Mouse (Mus musculus) adrenal gland, adult (tissue): ENCODE measurements at regions not wholly inside any gene's neighbourhood (a gene's known extent, or its start where the extent isn't known, plus 50 kb on each side); places are given as distances from the start of the nearest gene placed in this dataset.

Experiments used
- DNase-seq, 2 experiments: peaks; one replicate each; pipeline ENCODE4 v3.0.0; 2022 to 2023; ENCODE audit warnings: low spot score in 1 of 2; ENCODE audit not compliant: inconsistent age in 2 of 2

DNA sequence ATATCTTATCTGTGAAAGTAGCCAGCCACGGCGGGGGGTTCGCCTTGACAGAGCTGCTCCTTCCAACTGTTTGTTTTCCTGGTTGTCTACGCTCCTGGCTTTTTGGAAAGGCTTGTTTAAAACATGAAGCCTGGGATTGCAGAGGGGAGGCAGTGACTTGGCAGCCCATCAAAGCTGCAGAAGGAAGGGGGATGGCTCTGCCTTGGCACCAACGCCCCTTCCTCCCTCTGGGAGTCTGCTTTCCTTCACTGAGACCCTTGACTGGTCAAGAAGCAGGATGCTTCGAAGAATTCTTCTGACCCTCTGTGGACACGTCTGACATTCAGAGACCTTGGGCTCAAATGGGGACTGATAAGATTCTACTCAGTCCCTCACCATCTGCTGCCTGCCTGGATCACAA is 176.9 kb upstream of the Sall1 start:
- DNase-seq: no peak

DNA sequence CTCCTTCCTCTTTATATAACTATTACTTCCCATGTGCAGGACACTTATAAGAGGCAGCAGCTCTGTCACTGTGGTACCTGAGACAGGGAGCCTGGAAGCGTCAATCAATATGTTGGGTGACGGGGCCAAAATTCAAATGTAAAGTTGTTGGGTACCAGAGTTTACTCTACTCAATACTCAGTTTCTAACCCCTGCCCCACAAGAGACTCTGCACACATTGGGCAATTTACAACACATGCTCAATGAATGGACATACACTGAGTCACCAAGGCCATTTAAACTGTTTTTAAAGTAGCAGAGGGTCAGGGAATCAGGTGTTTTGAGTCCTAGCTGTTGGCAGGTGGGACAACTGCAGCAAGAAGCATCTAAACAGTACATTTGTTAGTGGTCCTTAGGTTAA is 176.4 kb upstream of the Sall1 start:
- no peak for DNase-seq

DNA sequence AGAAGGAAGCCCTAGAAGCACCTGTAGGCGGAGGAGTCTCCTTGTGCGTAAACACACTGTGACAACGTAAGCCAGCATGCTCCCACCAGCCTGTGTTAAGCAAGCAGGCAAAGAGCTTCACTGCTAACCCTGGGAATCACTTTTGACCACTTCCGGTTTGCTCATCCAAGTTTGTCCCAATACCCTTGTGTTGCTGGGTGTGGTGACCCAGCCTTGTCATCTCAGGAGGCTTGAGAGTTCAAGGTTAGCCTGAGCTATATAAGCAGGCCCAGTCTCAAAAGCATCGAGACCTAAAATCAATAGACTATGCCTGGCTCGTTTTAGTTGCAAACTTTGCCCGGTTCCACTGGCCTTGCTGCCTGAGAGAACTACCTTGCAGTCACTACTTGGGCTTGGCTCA is 175.2 kb upstream of the Sall1 start:
- no peak for DNase-seq

DNA sequence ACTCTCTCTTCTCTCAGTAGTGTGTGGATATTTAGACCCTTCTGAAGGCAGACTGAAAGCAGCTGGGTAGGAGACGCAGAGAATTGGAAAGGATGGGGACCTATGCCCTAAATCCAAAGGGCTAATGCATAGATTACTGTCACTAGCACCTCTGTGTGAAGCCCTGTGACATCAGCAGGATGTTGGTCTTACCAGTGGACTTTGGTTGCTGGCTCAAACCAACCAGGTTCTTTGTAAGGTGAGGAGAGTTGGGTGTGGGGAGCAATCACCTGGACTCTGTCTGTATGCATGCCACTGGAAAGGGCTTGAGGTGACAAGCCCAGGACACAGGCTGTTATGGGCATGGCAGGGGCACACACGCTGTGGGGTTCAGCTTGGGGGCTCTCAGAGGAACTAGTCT is 173.7 kb upstream of the Sall1 start:
- DNase-seq: no peak

DNA sequence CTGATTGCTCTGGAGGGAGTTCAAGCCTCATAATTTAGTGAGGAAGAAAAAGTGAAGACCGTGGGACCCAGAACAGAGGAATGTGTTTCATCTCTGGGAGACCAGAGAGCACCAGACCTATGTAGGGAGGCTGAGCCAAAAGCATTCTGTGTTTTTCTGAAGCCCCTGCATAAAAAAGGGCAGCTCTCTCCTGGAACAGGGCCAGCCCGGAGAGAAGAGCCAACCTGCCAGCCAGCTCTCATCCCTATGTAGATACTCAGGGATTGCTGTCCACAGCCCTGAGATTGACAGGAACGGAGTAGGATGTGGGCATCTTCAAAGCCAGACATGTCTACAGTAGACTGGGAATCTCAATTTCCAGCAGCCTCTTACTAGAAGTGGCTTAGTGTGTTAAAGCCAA is 168.0 kb upstream of the Sall1 start:
- DNase-seq: no peak

DNA sequence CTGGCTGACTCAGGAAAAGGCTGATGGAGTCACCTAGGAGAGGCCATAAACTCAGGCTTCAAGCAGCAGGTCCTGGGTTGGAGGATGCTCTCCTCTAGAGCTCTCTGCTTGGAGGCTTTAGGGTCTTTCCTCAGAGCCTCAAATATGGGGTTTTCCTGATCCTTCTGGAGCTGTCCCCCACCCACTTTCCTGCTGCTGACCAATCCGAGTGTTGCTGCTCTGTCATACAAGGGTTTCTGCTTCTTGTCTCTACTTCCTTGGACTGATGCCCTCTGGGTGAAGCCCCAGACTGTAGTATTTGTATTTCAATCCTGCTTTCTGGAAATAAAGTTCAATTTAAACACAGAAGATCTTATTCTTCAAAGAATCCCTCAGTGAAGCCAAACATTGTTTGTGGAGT is 166.7 kb upstream of the Sall1 start:
- no peak for DNase-seq

DNA sequence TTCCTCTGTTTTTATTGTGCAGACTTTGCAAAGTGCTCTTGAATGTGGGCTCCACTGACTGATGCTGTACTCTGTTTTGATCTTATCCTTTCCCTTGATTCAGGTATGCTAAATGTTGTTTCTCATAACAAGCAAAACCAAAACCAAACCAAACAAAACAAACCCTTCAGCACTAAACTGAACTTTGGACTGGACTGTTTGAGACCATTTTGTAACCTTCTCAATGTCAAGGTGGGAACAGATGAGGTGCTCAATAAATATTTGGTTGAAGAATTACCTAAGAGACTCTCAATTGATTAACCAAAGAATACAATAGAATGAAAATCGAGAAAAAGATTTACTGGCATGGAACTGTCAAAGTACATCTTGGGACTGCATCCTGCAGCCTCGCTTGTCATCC is 163.9 kb upstream of the Sall1 start:
- no peak for DNase-seq

DNA sequence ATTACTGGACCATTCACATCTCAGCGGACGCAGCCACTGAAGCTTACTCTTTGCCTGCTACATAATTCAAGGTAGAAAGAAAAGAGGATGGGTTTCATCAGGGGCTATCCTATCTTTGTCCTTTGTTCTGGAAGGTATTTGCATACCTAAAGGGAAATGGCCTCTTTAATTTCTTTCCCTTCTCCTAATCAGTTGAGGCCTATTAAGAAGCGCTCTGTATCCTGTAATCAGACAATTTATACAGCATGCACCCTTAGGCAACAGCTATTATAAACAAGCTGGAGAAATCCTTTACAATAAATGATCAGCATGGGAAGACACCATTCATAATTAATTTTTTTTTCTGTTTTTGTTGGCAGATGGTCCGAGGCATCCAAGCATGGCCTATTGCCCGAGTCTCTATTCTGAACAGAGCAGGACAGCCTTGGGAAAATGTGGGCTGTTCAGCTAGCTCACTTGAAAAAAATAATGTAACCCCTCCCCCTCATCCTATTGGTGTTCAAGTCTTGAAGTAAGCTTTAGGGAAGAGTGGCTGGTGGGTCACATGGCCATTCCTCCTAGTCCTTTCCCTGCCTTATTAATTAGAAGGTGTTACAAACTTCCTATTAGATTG is 158.6 kb upstream of the Sall1 start:
- DNase-seq: no peak

DNA sequence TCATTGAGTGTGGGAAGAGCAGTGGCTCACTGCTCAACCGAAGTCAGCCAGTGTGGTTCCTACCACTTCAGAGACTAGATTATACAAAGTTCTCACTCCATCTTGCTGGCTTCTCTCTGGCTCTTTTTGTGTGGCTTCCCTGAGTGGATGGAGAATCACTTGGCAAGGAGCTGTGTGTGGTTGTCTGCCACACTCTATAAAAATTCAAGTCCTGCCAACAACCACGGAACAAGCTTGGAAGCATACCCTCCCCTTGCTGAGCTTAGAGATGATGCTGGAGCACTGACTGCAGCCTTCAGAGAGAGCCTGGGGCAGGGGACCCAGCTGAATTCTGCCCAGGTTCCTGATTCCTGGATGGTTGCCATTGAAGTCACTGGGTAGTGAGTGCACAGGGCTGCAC is 156.3 kb upstream of the Sall1 start:
- DNase-seq: no peak

DNA sequence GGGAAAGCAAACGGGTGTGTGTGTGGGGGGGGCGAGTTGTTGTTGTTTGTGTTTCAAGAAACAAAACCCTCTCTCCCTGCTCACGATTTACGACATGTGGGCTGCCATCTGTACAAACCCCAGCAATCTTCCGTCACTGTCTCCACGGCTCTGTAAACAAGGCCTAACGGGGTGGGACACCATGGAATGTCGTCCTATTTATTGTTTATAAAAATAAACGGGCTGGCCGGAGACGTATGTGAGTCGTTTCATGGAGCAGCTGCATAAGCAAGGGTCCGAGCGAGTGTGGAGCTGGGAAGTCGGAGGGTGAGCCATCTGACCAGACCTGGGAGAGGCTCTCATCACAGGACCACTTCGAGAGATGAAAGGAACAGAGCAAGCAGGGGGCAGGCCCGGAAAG is 141.4 kb upstream of the Sall1 start:
- DNase-seq: no peak

DNA sequence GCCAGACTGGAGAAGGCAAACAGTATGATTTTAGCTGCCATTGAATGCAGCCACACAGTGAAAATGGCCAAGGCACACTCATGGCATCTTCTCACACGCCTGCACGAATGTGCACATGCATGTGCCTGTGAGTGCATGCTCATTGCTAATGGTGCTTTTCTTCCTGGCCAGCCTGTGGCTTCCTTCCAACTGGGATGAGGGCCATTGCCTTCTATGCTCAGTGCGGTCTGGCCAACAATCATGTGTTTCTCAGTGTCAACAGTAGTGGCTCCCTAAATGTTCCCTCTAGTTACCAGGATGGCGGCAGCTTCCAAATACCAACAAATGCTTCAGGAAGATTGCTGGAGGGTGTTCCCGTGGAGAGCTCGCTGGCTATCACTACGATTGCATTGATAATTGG is 131.7 kb upstream of the Sall1 start:
- DNase-seq: no peak

DNA sequence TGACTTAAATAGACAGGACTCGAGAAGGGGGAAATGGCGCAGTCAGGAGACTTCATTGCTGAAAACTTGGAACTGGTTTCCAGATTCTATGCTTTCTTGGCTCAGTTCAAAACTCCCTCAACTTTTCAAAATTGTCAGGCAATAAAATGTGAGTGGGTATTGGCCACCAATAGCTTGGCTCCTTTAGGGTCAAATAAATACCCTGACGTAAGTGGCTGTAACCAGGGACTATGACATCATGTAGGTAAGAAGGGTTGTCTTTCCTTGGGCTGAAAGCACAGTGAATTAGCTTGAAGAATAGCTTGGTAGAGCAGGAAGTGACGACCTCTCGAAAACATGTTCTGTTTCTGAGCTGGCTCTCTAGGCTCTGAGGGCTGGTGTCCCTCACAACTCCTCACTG is 127.6 kb upstream of the Sall1 start:
- no peak for DNase-seq

DNA sequence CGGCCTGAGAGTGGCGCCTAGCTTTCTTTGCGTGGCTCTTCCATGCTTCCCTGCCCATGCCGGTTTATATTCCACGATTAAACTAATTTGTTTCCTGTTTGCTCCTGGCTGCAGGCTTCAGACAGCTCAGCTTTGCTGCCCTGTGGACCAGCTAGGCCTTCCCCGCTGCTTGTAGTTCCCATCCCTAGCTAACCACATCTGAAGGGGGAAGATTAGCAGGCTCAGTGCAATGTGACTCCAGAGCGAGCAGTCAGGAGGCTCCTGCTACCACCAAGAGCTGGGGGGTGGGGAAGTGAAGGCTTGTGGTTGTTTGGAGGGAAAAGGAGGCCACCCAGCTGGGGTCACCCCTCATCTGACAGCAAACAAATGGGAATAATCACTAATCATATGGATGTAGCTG is 125.5 kb upstream of the Sall1 start:
- DNase-seq: no peak

DNA sequence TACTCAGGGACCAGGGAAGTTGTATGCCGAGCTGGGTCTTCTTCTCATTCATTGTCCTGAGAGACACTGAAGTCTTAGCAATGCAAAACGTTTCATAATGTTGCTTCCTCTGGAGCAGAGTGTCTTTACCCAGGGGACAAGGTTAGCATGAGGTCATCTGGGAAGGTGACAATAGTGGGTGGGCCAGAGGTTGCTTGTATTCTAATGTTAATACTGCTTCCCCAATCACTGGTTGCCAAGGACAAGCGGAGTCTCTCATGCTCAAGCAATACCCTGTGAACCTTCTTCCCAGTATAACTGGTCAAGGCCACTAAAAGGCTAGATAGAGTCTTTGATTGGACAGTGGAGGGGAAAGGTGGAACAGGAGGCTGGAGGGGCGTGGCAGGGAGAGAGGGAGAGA is 123.1 kb upstream of the Sall1 start:
- no peak for DNase-seq

DNA sequence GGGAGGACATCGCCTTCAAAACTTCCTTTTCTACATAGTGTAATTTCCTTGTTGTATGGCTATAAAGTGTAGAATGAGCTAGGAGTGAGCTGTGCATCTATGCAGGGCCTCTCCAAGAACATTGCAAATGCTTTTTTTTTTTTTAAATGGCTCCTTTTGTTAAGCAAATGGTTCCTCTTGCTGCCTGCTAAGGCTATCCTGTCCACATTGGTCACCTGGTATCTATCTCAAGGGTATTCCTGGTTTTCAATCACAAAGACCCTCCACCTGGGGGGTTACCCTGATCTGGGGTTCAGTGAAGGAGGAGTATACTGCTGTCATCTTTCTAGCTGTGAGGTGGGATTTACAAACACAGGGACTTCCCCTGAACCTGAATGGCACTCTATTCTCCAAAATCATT is 112.9 kb upstream of the Sall1 start:
- DNase-seq: no peak

DNA sequence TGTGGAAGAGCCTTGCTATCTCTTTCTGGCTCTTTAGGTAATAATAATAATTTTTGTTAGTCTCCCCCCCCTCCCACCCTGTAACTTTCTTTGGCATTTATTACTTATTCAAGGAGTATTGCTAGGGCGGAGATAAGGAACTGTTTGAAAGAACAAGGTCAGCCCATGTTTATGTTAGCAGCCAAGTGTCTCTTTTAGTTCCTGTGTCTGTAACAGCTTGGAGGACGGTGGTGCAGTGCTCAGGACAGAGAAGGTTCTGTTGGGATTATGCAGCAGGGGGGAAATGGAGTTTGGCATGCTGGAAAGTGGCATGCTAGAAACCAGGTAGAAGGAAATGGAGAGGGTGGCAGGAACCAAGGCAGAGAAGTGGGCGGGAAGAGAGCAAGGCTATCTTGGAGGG is 109.6 kb upstream of the Sall1 start:
- no peak for DNase-seq

DNA sequence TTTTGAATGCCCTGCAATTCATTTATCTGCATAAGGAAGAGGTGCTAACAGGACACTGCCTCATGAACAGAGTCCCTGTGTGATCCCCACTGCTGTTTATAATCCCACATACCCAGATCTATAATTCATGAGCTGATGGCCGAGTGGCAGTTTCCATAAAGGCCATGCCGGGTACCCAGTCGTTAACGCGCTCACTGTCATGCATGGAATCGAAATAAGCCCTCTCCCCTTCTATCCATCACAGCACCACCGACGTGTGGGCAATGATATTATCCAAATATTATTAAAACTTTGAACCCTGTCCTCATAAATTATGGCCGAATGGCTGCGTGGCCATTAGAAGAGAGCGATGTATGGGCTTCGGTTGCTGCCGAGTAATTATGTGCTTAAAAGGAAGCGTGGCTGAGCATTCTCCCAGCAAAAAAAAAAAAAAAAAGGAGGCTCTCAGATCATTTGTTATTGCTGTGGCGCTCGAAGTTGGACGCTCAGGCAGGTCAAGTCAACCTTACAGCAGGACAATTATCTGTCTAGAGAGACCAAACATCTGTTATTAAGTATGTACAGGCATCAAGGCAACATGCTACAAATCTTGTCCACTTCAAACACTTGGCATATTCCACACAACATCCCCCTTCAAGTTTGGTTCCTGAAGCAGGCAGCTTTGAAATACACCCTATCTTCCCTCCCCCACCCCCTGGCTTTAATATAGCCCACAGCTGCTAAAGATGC is 109.1 kb upstream of the Sall1 start:
- DNase-seq: no peak

DNA sequence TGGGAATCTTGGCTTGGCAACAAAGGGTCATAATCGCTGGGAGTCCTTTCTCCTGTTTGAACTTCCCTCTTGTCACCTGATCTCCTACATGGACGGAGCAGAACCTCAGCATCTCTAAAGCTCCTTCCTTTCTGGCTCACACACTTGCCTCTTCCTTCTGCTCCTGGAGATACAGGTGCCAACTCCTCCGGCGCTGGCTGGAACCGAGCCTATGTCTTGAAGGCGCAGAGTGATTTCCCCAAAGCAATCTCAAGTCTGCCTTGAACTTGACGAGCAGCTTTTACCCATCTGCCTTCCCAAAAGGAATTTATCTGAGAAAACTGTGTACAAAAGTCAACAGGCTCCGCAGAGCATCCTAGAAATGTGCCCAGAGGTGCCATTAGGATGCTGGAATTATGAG is 108.4 kb upstream of the Sall1 start:
- DNase-seq: no peak

DNA sequence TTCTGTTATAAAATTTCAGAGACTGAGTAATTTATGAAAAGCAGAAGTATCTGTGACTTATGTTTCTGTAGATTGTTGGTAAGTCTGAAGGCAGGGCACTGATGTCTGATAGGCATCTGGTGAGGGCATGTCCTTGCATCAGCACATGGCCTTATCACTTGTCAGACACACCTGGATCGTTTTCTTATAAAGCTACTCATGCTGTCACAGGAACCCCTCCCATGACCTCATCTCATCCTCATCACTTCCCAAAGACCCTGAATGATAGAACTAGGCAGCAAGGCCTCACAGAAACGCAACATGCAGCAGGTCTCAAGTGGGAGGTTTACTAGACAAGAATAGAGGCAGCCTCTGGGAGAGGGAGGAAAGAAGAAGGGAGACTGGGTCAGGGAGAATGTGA is 107.0 kb upstream of the Sall1 start:
- DNase-seq: no peak

DNA sequence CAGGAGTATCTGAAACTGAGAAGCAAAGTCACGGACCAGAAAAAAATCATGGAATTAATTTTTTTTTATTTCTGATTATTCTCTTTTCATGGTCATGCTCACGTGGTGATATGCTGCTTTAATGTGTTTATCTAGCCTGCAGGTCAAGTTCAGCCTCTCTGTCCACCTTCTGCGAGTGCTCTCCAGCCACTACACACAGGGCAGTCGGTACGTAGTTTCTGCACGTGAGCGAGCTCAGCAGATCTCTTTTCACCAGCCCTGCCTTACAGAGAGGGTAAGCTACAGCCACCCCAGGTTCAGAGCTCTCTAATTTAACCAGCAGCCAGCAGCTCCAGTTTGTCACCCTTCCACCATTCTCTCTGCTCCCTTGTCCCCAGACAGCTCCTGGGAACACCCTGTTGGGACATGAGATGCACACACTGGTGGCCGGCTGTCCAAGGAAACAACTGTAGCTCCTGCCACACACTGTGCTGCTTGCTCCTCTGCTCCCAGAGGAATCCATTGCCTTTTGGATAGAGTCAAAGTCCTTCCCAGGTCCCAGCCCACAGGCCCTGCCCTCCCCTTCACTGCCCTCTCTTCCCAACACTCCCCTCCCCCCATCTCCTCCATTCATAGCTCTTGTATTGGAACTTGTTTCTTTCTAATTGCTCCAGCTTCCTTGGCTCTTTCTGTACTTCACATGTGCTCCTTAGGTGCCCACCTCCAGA is 97.7 kb upstream of the Sall1 start:
- no peak for DNase-seq

DNA sequence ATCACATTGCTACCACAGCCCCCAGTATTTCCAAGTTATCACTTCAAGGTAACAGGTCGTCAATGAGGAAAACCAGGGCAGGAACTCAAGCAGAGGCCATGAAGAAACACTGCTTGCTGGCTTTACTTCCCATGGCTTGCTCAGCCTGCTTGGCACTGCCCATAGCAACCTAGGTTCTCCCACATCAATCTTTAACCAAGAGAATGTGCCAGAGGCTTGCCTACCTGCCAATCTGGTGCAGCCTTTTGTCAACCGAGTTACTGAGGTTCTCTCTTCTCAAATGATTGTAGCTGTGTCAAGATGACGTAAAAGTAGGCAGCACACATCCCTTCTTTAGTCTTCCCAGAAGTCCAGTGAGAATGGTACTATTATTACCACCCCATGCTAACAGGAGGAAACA is 95.9 kb upstream of the Sall1 start:
- no peak for DNase-seq

DNA sequence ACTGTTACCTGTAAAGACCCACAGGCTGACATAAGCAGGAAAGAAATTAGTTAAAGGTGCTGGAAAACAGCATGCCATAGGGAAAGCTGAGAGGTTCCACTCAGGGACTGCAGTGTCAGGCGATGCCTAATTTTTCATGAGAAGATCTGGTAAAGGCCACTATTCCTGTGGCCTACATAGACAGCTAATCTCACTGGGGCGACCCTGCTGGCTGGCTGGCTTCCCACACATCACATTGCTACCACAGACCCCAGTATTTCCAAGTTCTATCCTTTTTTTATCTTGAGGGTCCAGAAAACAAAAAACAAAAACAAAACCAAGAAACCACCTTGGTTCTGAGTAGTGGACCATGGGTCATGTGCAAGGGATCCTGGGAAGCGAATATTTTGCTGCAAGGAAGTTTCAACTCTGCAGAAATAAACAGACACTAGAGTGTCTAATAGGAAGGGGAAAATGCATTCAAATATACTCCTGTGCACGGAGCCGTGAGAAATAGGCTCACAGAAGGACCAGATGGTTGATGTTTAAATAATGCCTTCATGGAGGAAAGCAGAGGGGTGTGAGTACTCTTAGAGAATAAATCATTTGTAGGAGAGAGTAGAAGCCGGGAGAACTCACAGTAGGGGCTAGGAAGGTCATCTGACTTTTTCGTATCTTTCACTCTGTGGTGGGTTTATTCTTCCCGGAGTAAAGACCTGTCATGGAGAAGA is 94.6 kb upstream of the Sall1 start:
- no peak for DNase-seq
